Mouse (Mus musculus) liver, embryonic 15.5 days (tissue): ENCODE data around the gene Hsdl1. TPM values are rescaled to one million over a fixed set of nuclear protein-coding genes. Genes with fewer than 3 reads are reported as not detected.

ENCODE experiments used
- ATAC-seq: fragments of 200-750 bp; cut with Nextera tagmentation; 2 replicates; pipeline ENCODE4 v1.8.0; 2017; ENCODE audit warnings: moderate number of reproducible peaks, mild to moderate bottlenecking, moderate library complexity; ENCODE audit not compliant: insufficient read depth
- H3K27ac ChIP-seq: fragments of 300-500 bp; sonication (generic); replicated peaks from 2 replicates; pipeline ENCODE4 v1.5.1; 2015; ENCODE audit warnings: mild to moderate bottlenecking, inconsistent platforms
- H3K27me3 ChIP-seq: fragments of 300-500 bp; sonication (generic); 2 replicates; pipeline ENCODE4 v1.6.1; 2015; ENCODE audit warnings: mild to moderate bottlenecking, inconsistent platforms
- H3K36me3 ChIP-seq: fragments of 300-500 bp; sonication (generic); replicated peaks from 2 replicates; pipeline ENCODE4 v1.6.1; 2015; ENCODE audit warnings: moderate library complexity, mild to moderate bottlenecking, inconsistent platforms
- H3K4me1 ChIP-seq: fragments of 300-500 bp; sonication (generic); replicated peaks from 2 replicates; pipeline ENCODE4 v1.6.1; 2015; ENCODE audit warnings: inconsistent platforms
- H3K4me2 ChIP-seq: fragments of 300-500 bp; sonication (generic); 2 replicates; pipeline ENCODE4 v1.6.1; 2015; ENCODE audit warnings: moderate library complexity, mild to moderate bottlenecking, inconsistent platforms
- H3K4me3 ChIP-seq: fragments of 300-500 bp; sonication (generic); replicated peaks from 2 replicates; pipeline ENCODE4 v1.5.1; 2015; ENCODE audit warnings: mild to moderate bottlenecking, inconsistent platforms
- H3K9ac ChIP-seq: fragments of 300-500 bp; sonication (generic); 2 replicates; pipeline ENCODE4 v1.6.1; 2015; ENCODE audit warnings: moderate library complexity, mild to moderate bottlenecking, inconsistent platforms
- H3K9me3 ChIP-seq: fragments of 300-500 bp; sonication (generic); replicated peaks from 2 replicates; pipeline ENCODE4 v1.6.1; 2016; ENCODE audit warnings: inconsistent platforms
- WGBS: fragments of 180-500 bp; shearing (Covaris S2); methylation state at CpG from one replicate; pipeline ENCODE4 v1.1.7; 2015; ENCODE audit warnings: mixed read lengths; ENCODE audit not compliant: insufficient replicate concordance; 5-methylcytosine and 5-hydroxymethylcytosine counted together
- polyA plus RNA-seq: library from polyadenylated mRNA; unstranded; fragments of >200 nt; fragmentation: Nextera tagmentation; extraction: Ambion mirVana; gene quantifications from 2 replicates; pipeline ENCODE4 v1.2.1, GENCODE M21; 2015

Hsdl1 gene
- polyA plus RNA-seq, 1 experiment from 2014 or later: 16.5 TPM

- peak within 1 kb of the TSS; percentile 84 for H3K9ac ChIP-seq
- H3K9me3 ChIP-seq: no peaks in the 10 kb centered on the region
- peaks cover 47% of the 10 kb centered on the region for H3K4me1 ChIP-seq
- 4% methylated on average over 63 of the region's 63 CpGs for WGBS
- H3K4me3 ChIP-seq: peak within 1 kb of the TSS; percentile 92
- H3K27ac ChIP-seq: peak within 1 kb of the TSS; percentile 93
- peaks cover 23% of the 10 kb centered on the region for H3K36me3 ChIP-seq
- peak; percentile 97 for ATAC-seq
- H3K4me2 ChIP-seq: peak within 1 kb of the TSS; percentile 81
- no peaks in the 10 kb centered on the region for H3K27me3 ChIP-seq
These were observed 16.2 kb downstream of the Hsdl1 start, which contains the start of gene Mbtps1 for GRCm38 (mm10) chr8:119558603-119559401. Gene Mbtps1, minus strand, starts transcription at chr8:119558735.

GRCm38 (mm10) chr8:119557821-119558602 lies 17.0 kb downstream of the Hsdl1 start:
- peak; percentile 92 for ATAC-seq
- H3K4me1 ChIP-seq: peaks cover 54% of the 10 kb centered on the region
- WGBS: under 1% methylated on average over 55 of the region's 55 CpGs
- peak overlapping the region; percentile 84 for H3K9ac ChIP-seq
- no peaks in the 10 kb centered on the region for H3K9me3 ChIP-seq
- H3K4me3 ChIP-seq: peak overlapping the region; percentile 92
- H3K27ac ChIP-seq: peak overlapping the region; percentile 93
- peak overlapping the region; percentile 81 for H3K4me2 ChIP-seq
- H3K27me3 ChIP-seq: no peaks in the 10 kb centered on the region
- H3K36me3 ChIP-seq: peaks cover 15% of the 10 kb centered on the region

GRCm38 (mm10) chr8:119557132-119557531 lies 17.9 kb downstream of the Hsdl1 start:
- Histone ChIP-seq H3K27me3 (no peaks in the 10 kb centered on the region), H3K4me1 (peaks cover 63% of the 10 kb centered on the region), H3K4me2 (peak overlapping the region; percentile 81), H3K4me3 (peak overlapping the region; percentile 92), H3K36me3 (peaks cover 7% of the 10 kb centered on the region), H3K27ac (peak overlapping the region; percentile 93; the same call in 1 of the 2 replicates), H3K9me3 (no peaks in the 10 kb centered on the region), H3K9ac (peak overlapping the region; percentile 84)
- no peak for ATAC-seq
- WGBS: 54% methylated on average over 9 of the region's 9 CpGs

GRCm38 (mm10) chr8:119555861-119556260 lies 19.1 kb downstream of the Hsdl1 start:
- 0 out of 2 replicates have a peak overlapping the region, but pooled peaks have one; percentile 16 for H3K4me2 ChIP-seq
- H3K27me3 ChIP-seq: no peaks in the 10 kb centered on the region
- ATAC-seq: no peak
- no peak overlapping the region; the same call in 1 of the 2 replicates for H3K27ac ChIP-seq
- peaks cover 5% of the 10 kb centered on the region for H3K36me3 ChIP-seq
- H3K4me1 ChIP-seq: peaks cover 67% of the 10 kb centered on the region
- WGBS: 82% methylated on average over 6 of the region's 6 CpGs
- no peak overlapping the region for H3K9ac ChIP-seq
- H3K4me3 ChIP-seq: no peak overlapping the region
- H3K9me3 ChIP-seq: no peaks in the 10 kb centered on the region

- no peak overlapping the region for H3K9ac ChIP-seq
These were observed 22.0 kb downstream of the Hsdl1 start for GRCm38 (mm10) chr8:119552967-119553366.

GRCm38 (mm10) chr8:119548560-119549113 lies 26.3 kb downstream of the Hsdl1 start:
- no peak overlapping the region for H3K4me3 ChIP-seq
- 68% methylated on average over 7 of the region's 7 CpGs for WGBS
- H3K27me3 ChIP-seq: no peaks in the 10 kb centered on the region
- no peak overlapping the region for H3K27ac ChIP-seq
- no peak overlapping the region for H3K9ac ChIP-seq
- H3K4me2 ChIP-seq: no peak overlapping the region
- H3K4me1 ChIP-seq: peaks cover 18% of the 10 kb centered on the region
- ATAC-seq: no peak
- H3K36me3 ChIP-seq: peaks cover 43% of the 10 kb centered on the region
- no peaks in the 10 kb centered on the region for H3K9me3 ChIP-seq

More at GRCm38 (mm10) chr8:119552967-119553366, 22.0 kb downstream of the Hsdl1 start:
- Histone ChIP-seq H3K9me3 (no peaks in the 10 kb centered on the region), H3K4me1 (peaks cover 58% of the 10 kb centered on the region), H3K27me3 (no peaks in the 10 kb centered on the region), H3K27ac (no peak overlapping the region), H3K4me3 (no peak overlapping the region), H3K36me3 (peaks cover 6% of the 10 kb centered on the region), H3K4me2 (peak overlapping the region; percentile 21; the same call in 1 of the 2 replicates)
- 38% methylated on average over 2 of the region's 2 CpGs for WGBS
- ATAC-seq: no peak

- WGBS: 80% methylated on average over 18 of the region's 18 CpGs
- H3K9me3 ChIP-seq: no peaks in the 10 kb centered on the region
- peaks cover 58% of the 10 kb centered on the region for H3K36me3 ChIP-seq
These were observed 27.8 kb downstream of the Hsdl1 start for GRCm38 (mm10) chr8:119547019-119547691.

GRCm38 (mm10) chr8:119545791-119546190 lies 29.2 kb downstream of the Hsdl1 start:
- WGBS: 90% methylated on average over 6 of the region's 6 CpGs
- no peak overlapping the region for H3K4me3 ChIP-seq

More at GRCm38 (mm10) chr8:119547019-119547691, 27.8 kb downstream of the Hsdl1 start:
- Histone ChIP-seq H3K4me1 (peaks cover 5% of the 10 kb centered on the region), H3K4me2 (no peak overlapping the region), H3K4me3 (no peak overlapping the region), H3K27ac (no peak overlapping the region), H3K27me3 (no peaks in the 10 kb centered on the region), H3K9ac (no peak overlapping the region)
- ATAC-seq: no peak

GRCm38 (mm10) chr8:119545180-119545579 lies 29.8 kb downstream of the Hsdl1 start:
- H3K36me3 ChIP-seq: peaks cover 78% of the 10 kb centered on the region
- no peaks in the 10 kb centered on the region for H3K4me1 ChIP-seq
- H3K9me3 ChIP-seq: no peaks in the 10 kb centered on the region
- no peaks in the 10 kb centered on the region for H3K27me3 ChIP-seq
- no peak overlapping the region for H3K27ac ChIP-seq
- no peak overlapping the region for H3K4me2 ChIP-seq
- H3K4me3 ChIP-seq: no peak overlapping the region
- no peak overlapping the region for H3K9ac ChIP-seq
- WGBS: 77% methylated on average over 6 of the region's 6 CpGs
- no peak for ATAC-seq

More at GRCm38 (mm10) chr8:119545791-119546190, 29.2 kb downstream of the Hsdl1 start:
- no peak for ATAC-seq
- H3K9ac ChIP-seq: no peak overlapping the region
- H3K9me3 ChIP-seq: no peaks in the 10 kb centered on the region
- no peaks in the 10 kb centered on the region for H3K4me1 ChIP-seq
- H3K27ac ChIP-seq: no peak overlapping the region
- no peak overlapping the region for H3K4me2 ChIP-seq
- no peaks in the 10 kb centered on the region for H3K27me3 ChIP-seq
- peaks cover 72% of the 10 kb centered on the region for H3K36me3 ChIP-seq

GRCm38 (mm10) chr8:119544606-119545005 lies 30.4 kb downstream of the Hsdl1 start:
- no peak for ATAC-seq
- H3K4me3 ChIP-seq: no peak overlapping the region
- no peaks in the 10 kb centered on the region for H3K9me3 ChIP-seq
- H3K27me3 ChIP-seq: no peaks in the 10 kb centered on the region
- no peak overlapping the region for H3K4me2 ChIP-seq
- H3K9ac ChIP-seq: no peak overlapping the region
- peaks cover 84% of the 10 kb centered on the region for H3K36me3 ChIP-seq
- WGBS: 79% methylated on average over 3 of the region's 3 CpGs
- no peak overlapping the region for H3K27ac ChIP-seq
- no peaks in the 10 kb centered on the region for H3K4me1 ChIP-seq
